Mouse (Mus musculus): ENCODE data around the gene Gm10719. TPM values are rescaled to one million over a fixed set of nuclear protein-coding genes. Genes with fewer than 3 reads are reported as not detected.
"Not testable (repeated sequence)": the region's sequence is repeated elsewhere in the genome, so short reads cannot be mapped to it uniquely, and the experiment has no call there.

Gm10719 gene
- polyA plus RNA-seq, 1 experiment from 2014 or later: not detected

- not testable (repeated sequence) for H3K4me3 ChIP-seq (ENCODE audit: low read depth, low read length); H3K36me3 ChIP-seq (ENCODE audit: control insufficient read depth, insufficient read depth); H3K27me3 ChIP-seq (replicated peaks; ENCODE audit: control insufficient read depth, insufficient read depth, low read length); H3K9ac ChIP-seq (ENCODE audit: low read depth, low read length); H3K9me3 ChIP-seq (ENCODE audit: control insufficient read depth); ATAC-seq; H3K4me1 ChIP-seq (replicated peaks; ENCODE audit: control insufficient read depth, insufficient read depth, low read length); H3K27ac ChIP-seq (ENCODE audit: low read depth, low read length); H3K4me2 ChIP-seq (replicated peaks; ENCODE audit: low read depth)
- WGBS: 75% methylated on average over 2 of the region's 7 CpGs
These were observed 5.1 kb upstream of the Gm10719 start for GRCm38 (mm10) chr9:3012054-3012621.

GRCm38 (mm10) chr9:3012733-3013279 lies 4.4 kb upstream of the Gm10719 start, which contains the start of gene Gm10721:
Gene Gm10721 (plus strand): TSS chr9:3013140.
- H3K27me3 ChIP-seq (replicated peaks; ENCODE audit: control insufficient read depth, insufficient read depth, low read length): not testable (repeated sequence)
- ATAC-seq: peak; percentile 61; the same call in 1 of the 2 replicates
- no CpG with 5 or more reads among the region's 11 CpGs for WGBS

GRCm38 (mm10) chr9:3015354-3015753 lies 1.9 kb upstream of the Gm10719 start, which contains the start of gene Gm10720:
Gene Gm10720 (plus strand): TSS chr9:3015654.
- H3K9me3 ChIP-seq (ENCODE audit: control insufficient read depth); ATAC-seq; H3K4me3 ChIP-seq (ENCODE audit: low read depth, low read length); H3K9ac ChIP-seq (ENCODE audit: low read depth, low read length); H3K27ac ChIP-seq (ENCODE audit: low read depth, low read length); H3K36me3 ChIP-seq (ENCODE audit: control insufficient read depth, insufficient read depth); H3K4me1 ChIP-seq (replicated peaks; ENCODE audit: control insufficient read depth, insufficient read depth, low read length); H3K4me2 ChIP-seq (replicated peaks; ENCODE audit: low read depth); H3K27me3 ChIP-seq (replicated peaks; ENCODE audit: control insufficient read depth, insufficient read depth, low read length): not testable (repeated sequence)
- 53% methylated on average over 4 of the region's 9 CpGs for WGBS

More at GRCm38 (mm10) chr9:3012733-3013279, 4.4 kb upstream of the Gm10719 start, which contains the start of gene Gm10721:
- H3K4me2 ChIP-seq (replicated peaks; ENCODE audit: low read depth); H3K36me3 ChIP-seq (ENCODE audit: control insufficient read depth, insufficient read depth); H3K9me3 ChIP-seq (ENCODE audit: control insufficient read depth); H3K4me3 ChIP-seq (ENCODE audit: low read depth, low read length); H3K4me1 ChIP-seq (replicated peaks; ENCODE audit: control insufficient read depth, insufficient read depth, low read length); H3K9ac ChIP-seq (ENCODE audit: low read depth, low read length); H3K27ac ChIP-seq (ENCODE audit: low read depth, low read length): not testable (repeated sequence)

GRCm38 (mm10) chr9:3015896-3016295 lies 1.3 kb upstream of the Gm10719 start:
- not testable (repeated sequence) for H3K4me3 ChIP-seq (ENCODE audit: low read depth, low read length); ATAC-seq; H3K36me3 ChIP-seq (ENCODE audit: control insufficient read depth, insufficient read depth); H3K4me1 ChIP-seq (replicated peaks; ENCODE audit: control insufficient read depth, insufficient read depth, low read length); H3K27me3 ChIP-seq (replicated peaks; ENCODE audit: control insufficient read depth, insufficient read depth, low read length); H3K9me3 ChIP-seq (ENCODE audit: control insufficient read depth); H3K4me2 ChIP-seq (replicated peaks; ENCODE audit: low read depth); H3K9ac ChIP-seq (ENCODE audit: low read depth, low read length); H3K27ac ChIP-seq (ENCODE audit: low read depth, low read length)
- WGBS: 78% methylated on average over 4 of the region's 6 CpGs

GRCm38 (mm10) chr9:3018944-3019343 lies 1.7 kb downstream of the Gm10719 start:
- not testable (repeated sequence) for H3K27ac ChIP-seq (ENCODE audit: low read depth, low read length); H3K27me3 ChIP-seq (replicated peaks; ENCODE audit: control insufficient read depth, insufficient read depth, low read length); H3K4me2 ChIP-seq (replicated peaks; ENCODE audit: low read depth); H3K4me3 ChIP-seq (ENCODE audit: low read depth, low read length); H3K9me3 ChIP-seq (ENCODE audit: control insufficient read depth); H3K9ac ChIP-seq (ENCODE audit: low read depth, low read length); H3K4me1 ChIP-seq (replicated peaks; ENCODE audit: control insufficient read depth, insufficient read depth, low read length); ATAC-seq; H3K36me3 ChIP-seq (ENCODE audit: control insufficient read depth, insufficient read depth)
- 69% methylated on average over 9 of the region's 9 CpGs for WGBS

GRCm38 (mm10) chr9:3019835-3020727 lies 2.9 kb downstream of the Gm10719 start:
- not testable (repeated sequence) for H3K9ac ChIP-seq (ENCODE audit: low read depth, low read length); H3K27ac ChIP-seq (ENCODE audit: low read depth, low read length); H3K4me3 ChIP-seq (ENCODE audit: low read depth, low read length); H3K36me3 ChIP-seq (ENCODE audit: control insufficient read depth, insufficient read depth); H3K27me3 ChIP-seq (replicated peaks; ENCODE audit: control insufficient read depth, insufficient read depth, low read length); H3K9me3 ChIP-seq (ENCODE audit: control insufficient read depth); H3K4me1 ChIP-seq (replicated peaks; ENCODE audit: control insufficient read depth, insufficient read depth, low read length); H3K4me2 ChIP-seq (replicated peaks; ENCODE audit: low read depth)
- ATAC-seq: peak; percentile 57; the same call in 1 of the 2 replicates
- WGBS: 82% methylated on average over 11 of the region's 19 CpGs

- 74% methylated on average over 9 of the region's 13 CpGs for WGBS
- H3K9me3 ChIP-seq (ENCODE audit: control insufficient read depth); H3K27ac ChIP-seq (ENCODE audit: low read depth, low read length); H3K9ac ChIP-seq (ENCODE audit: low read depth, low read length); H3K36me3 ChIP-seq (ENCODE audit: control insufficient read depth, insufficient read depth); ATAC-seq; H3K27me3 ChIP-seq (replicated peaks; ENCODE audit: control insufficient read depth, insufficient read depth, low read length); H3K4me1 ChIP-seq (replicated peaks; ENCODE audit: control insufficient read depth, insufficient read depth, low read length); H3K4me3 ChIP-seq (ENCODE audit: low read depth, low read length); H3K4me2 ChIP-seq (replicated peaks; ENCODE audit: low read depth): not testable (repeated sequence)
These were observed 5.3 kb downstream of the Gm10719 start for GRCm38 (mm10) chr9:3022316-3023008.

GRCm38 (mm10) chr9:3023312-3023984 lies 6.2 kb downstream of the Gm10719 start, which contains the start of gene Gm10718:
Gene Gm10718 (plus strand): TSS chr9:3023547.
- H3K27ac ChIP-seq (ENCODE audit: low read depth, low read length); H3K4me1 ChIP-seq (replicated peaks; ENCODE audit: control insufficient read depth, insufficient read depth, low read length); H3K4me3 ChIP-seq (ENCODE audit: low read depth, low read length); H3K36me3 ChIP-seq (ENCODE audit: control insufficient read depth, insufficient read depth); H3K9me3 ChIP-seq (ENCODE audit: control insufficient read depth); H3K4me2 ChIP-seq (replicated peaks; ENCODE audit: low read depth); ATAC-seq; H3K9ac ChIP-seq (ENCODE audit: low read depth, low read length); H3K27me3 ChIP-seq (replicated peaks; ENCODE audit: control insufficient read depth, insufficient read depth, low read length): not testable (repeated sequence)
- 71% methylated on average over 9 of the region's 13 CpGs for WGBS
